Mouse (Mus musculus): Measurements from ENCODE around the gene Crx. TPM values are rescaled to one million over a fixed set of nuclear protein-coding genes. Genes with fewer than 3 reads are reported as not detected.
"Not testable (repeated sequence)": the region's sequence is repeated elsewhere in the genome, so short reads cannot be mapped to it uniquely, and the experiment has no call there.

Crx gene
- not detected in 2 replicates for polyA plus RNA-seq (2015; fragmentation: Nextera tagmentation; extraction: Ambion mirVana)

- Histone ChIP-seq H3K9ac (ENCODE audit: low read length) (no peak within 1 kb of the TSS), H3K9me3 (ENCODE audit: control insufficient read depth, low read length) (no peaks in the 10 kb centered on the region), H3K4me2 (ENCODE audit: low read depth, low read length) (no peak within 1 kb of the TSS), H3K4me3 (ENCODE audit: low read length) (no peak within 1 kb of the TSS), H3K4me1 (replicated peaks; ENCODE audit: control insufficient read depth, insufficient read depth, low read length) (no peaks in the 10 kb centered on the region), H3K27me3 (ENCODE audit: control insufficient read depth, insufficient read depth, low read depth, low read length) (no peaks in the 10 kb centered on the region), H3K27ac (ENCODE audit: low read length) (no peak within 1 kb of the TSS), H3K36me3 (ENCODE audit: control insufficient read depth, insufficient read depth, low read length) (no peaks in the 10 kb centered on the region)
- ATAC-seq (ENCODE audit: low read depth) = no peak
- 33% methylated on average over 4 of the region's 4 CpGs for WGBS
Measured at GRCm38 (mm10) chr7:15879756-15880155, at the start of gene Crx. Gene Crx (minus strand): TSS chr7:15879968.

GRCm38 (mm10) chr7:15922220-15922773 is 42.5 kb upstream of the Crx start, which contains the start of gene Selenow:
Gene Selenow (minus strand): TSS chr7:15922402.
- Histone ChIP-seq H3K36me3 (ENCODE audit: control insufficient read depth, insufficient read depth, low read length) (peaks cover 17% of the 10 kb centered on the region), H3K4me2 (ENCODE audit: low read depth, low read length) (peak within 1 kb of the TSS; percentile 84), H3K27ac (ENCODE audit: low read length) (peak within 1 kb of the TSS; percentile 81), H3K9ac (ENCODE audit: low read length) (peak within 1 kb of the TSS; percentile 86), H3K4me1 (replicated peaks; ENCODE audit: control insufficient read depth, insufficient read depth, low read length) (peaks cover 16% of the 10 kb centered on the region), H3K27me3 (ENCODE audit: control insufficient read depth, insufficient read depth, low read depth, low read length) (no peaks in the 10 kb centered on the region), H3K4me3 (ENCODE audit: low read length) (peak within 1 kb of the TSS; percentile 84), H3K9me3 (ENCODE audit: control insufficient read depth, low read length) (no peaks in the 10 kb centered on the region)
- under 1% methylated on average over 33 of the region's 33 CpGs for WGBS
- peak; percentile 98 for ATAC-seq (ENCODE audit: low read depth)

- Histone ChIP-seq H3K27ac (ENCODE audit: low read length) (peak overlapping the region; percentile 81), H3K9me3 (ENCODE audit: control insufficient read depth, low read length) (no peaks in the 10 kb centered on the region), H3K27me3 (ENCODE audit: control insufficient read depth, insufficient read depth, low read depth, low read length) (no peaks in the 10 kb centered on the region), H3K4me1 (replicated peaks; ENCODE audit: control insufficient read depth, insufficient read depth, low read length) (peaks cover 16% of the 10 kb centered on the region), H3K4me3 (ENCODE audit: low read length) (peak overlapping the region; percentile 84), H3K36me3 (ENCODE audit: control insufficient read depth, insufficient read depth, low read length) (peaks cover 22% of the 10 kb centered on the region), H3K9ac (ENCODE audit: low read length) (peak overlapping the region; percentile 86), H3K4me2 (ENCODE audit: low read depth, low read length) (peak overlapping the region; percentile 84)
- under 1% methylated on average over 10 of the region's 10 CpGs for WGBS
- ATAC-seq (ENCODE audit: low read depth) = peak; percentile 49
Measured at GRCm38 (mm10) chr7:15921796-15922195, 42.0 kb upstream of the Crx start.

- no peak overlapping the region for H3K27ac ChIP-seq (ENCODE audit: low read length)
- no peak for ATAC-seq (ENCODE audit: low read depth)
- H3K4me2 ChIP-seq (ENCODE audit: low read depth, low read length) = peak overlapping the region; percentile 84
Measured at GRCm38 (mm10) chr7:15920645-15921190, 41.0 kb upstream of the Crx start.

GRCm38 (mm10) chr7:15919947-15920346 is 40.2 kb upstream of the Crx start:
- Histone ChIP-seq H3K4me3 (ENCODE audit: low read length) (no peak overlapping the region), H3K27ac (ENCODE audit: low read length) (no peak overlapping the region), H3K36me3 (ENCODE audit: control insufficient read depth, insufficient read depth, low read length) (peaks cover 22% of the 10 kb centered on the region), H3K4me2 (ENCODE audit: low read depth, low read length) (no peak overlapping the region), H3K9ac (ENCODE audit: low read length) (no peak overlapping the region), H3K27me3 (ENCODE audit: control insufficient read depth, insufficient read depth, low read depth, low read length) (no peaks in the 10 kb centered on the region), H3K4me1 (replicated peaks; ENCODE audit: control insufficient read depth, insufficient read depth, low read length) (peaks cover 16% of the 10 kb centered on the region), H3K9me3 (ENCODE audit: control insufficient read depth, low read length) (no peaks in the 10 kb centered on the region)
- WGBS = 93% methylated on average over 9 of the region's 9 CpGs
- ATAC-seq (ENCODE audit: low read depth) = no peak

More at GRCm38 (mm10) chr7:15920645-15921190, 41.0 kb upstream of the Crx start:
- Histone ChIP-seq H3K36me3 (ENCODE audit: control insufficient read depth, insufficient read depth, low read length) (peaks cover 22% of the 10 kb centered on the region), H3K4me3 (ENCODE audit: low read length) (peak overlapping the region; percentile 84), H3K27me3 (ENCODE audit: control insufficient read depth, insufficient read depth, low read depth, low read length) (no peaks in the 10 kb centered on the region), H3K9me3 (ENCODE audit: control insufficient read depth, low read length) (no peaks in the 10 kb centered on the region), H3K4me1 (replicated peaks; ENCODE audit: control insufficient read depth, insufficient read depth, low read length) (peaks cover 16% of the 10 kb centered on the region), H3K9ac (ENCODE audit: low read length) (peak overlapping the region; percentile 86)
- 81% methylated on average over 6 of the region's 6 CpGs for WGBS

GRCm38 (mm10) chr7:15918371-15918770 is 38.6 kb upstream of the Crx start:
- no peak overlapping the region for H3K9ac ChIP-seq (ENCODE audit: low read length)
- H3K27me3 ChIP-seq (ENCODE audit: control insufficient read depth, insufficient read depth, low read depth, low read length) = no peaks in the 10 kb centered on the region
- H3K4me3 ChIP-seq (ENCODE audit: low read length) = no peak overlapping the region
- peaks cover 16% of the 10 kb centered on the region for H3K4me1 ChIP-seq (replicated peaks; ENCODE audit: control insufficient read depth, insufficient read depth, low read length)
- ATAC-seq (ENCODE audit: low read depth) = no peak
- H3K36me3 ChIP-seq (ENCODE audit: control insufficient read depth, insufficient read depth, low read length) = peaks cover 22% of the 10 kb centered on the region
- no peak overlapping the region for H3K4me2 ChIP-seq (ENCODE audit: low read depth, low read length)
- no peak overlapping the region for H3K27ac ChIP-seq (ENCODE audit: low read length)
- H3K9me3 ChIP-seq (ENCODE audit: control insufficient read depth, low read length) = no peaks in the 10 kb centered on the region

- Histone ChIP-seq H3K27me3 (ENCODE audit: control insufficient read depth, insufficient read depth, low read depth, low read length) (no peaks in the 10 kb centered on the region), H3K4me3 (ENCODE audit: low read length) (no peak overlapping the region), H3K4me2 (ENCODE audit: low read depth, low read length) (no peak overlapping the region), H3K9me3 (ENCODE audit: control insufficient read depth, low read length) (no peaks in the 10 kb centered on the region), H3K4me1 (replicated peaks; ENCODE audit: control insufficient read depth, insufficient read depth, low read length) (peaks cover 11% of the 10 kb centered on the region), H3K9ac (ENCODE audit: low read length) (no peak overlapping the region), H3K36me3 (ENCODE audit: control insufficient read depth, insufficient read depth, low read length) (peaks cover 22% of the 10 kb centered on the region), H3K27ac (ENCODE audit: low read length) (no peak overlapping the region)
- WGBS = 78% methylated on average over 4 of the region's 4 CpGs
- no peak for ATAC-seq (ENCODE audit: low read depth)
Measured at GRCm38 (mm10) chr7:15916996-15917395, 37.2 kb upstream of the Crx start.

GRCm38 (mm10) chr7:15916134-15916723 is 36.5 kb upstream of the Crx start:
- H3K4me1 ChIP-seq (replicated peaks; ENCODE audit: control insufficient read depth, insufficient read depth, low read length) = peaks cover 10% of the 10 kb centered on the region
- no peak overlapping the region for H3K4me2 ChIP-seq (ENCODE audit: low read depth, low read length)
- H3K4me3 ChIP-seq (ENCODE audit: low read length) = no peak overlapping the region
- no peak overlapping the region for H3K27ac ChIP-seq (ENCODE audit: low read length)
- no peaks in the 10 kb centered on the region for H3K9me3 ChIP-seq (ENCODE audit: control insufficient read depth, low read length)
- H3K9ac ChIP-seq (ENCODE audit: low read length) = no peak overlapping the region
- H3K27me3 ChIP-seq (ENCODE audit: control insufficient read depth, insufficient read depth, low read depth, low read length) = no peaks in the 10 kb centered on the region
- peaks cover 22% of the 10 kb centered on the region for H3K36me3 ChIP-seq (ENCODE audit: control insufficient read depth, insufficient read depth, low read length)
- WGBS = 74% methylated on average over 3 of the region's 3 CpGs
- no peak for ATAC-seq (ENCODE audit: low read depth)

- H3K9ac ChIP-seq (ENCODE audit: low read length); ATAC-seq (ENCODE audit: low read depth); H3K27ac ChIP-seq (ENCODE audit: low read length); H3K27me3 ChIP-seq (ENCODE audit: control insufficient read depth, insufficient read depth, low read depth, low read length); H3K4me1 ChIP-seq (replicated peaks; ENCODE audit: control insufficient read depth, insufficient read depth, low read length); H3K9me3 ChIP-seq (ENCODE audit: control insufficient read depth, low read length); H3K4me3 ChIP-seq (ENCODE audit: low read length); H3K4me2 ChIP-seq (ENCODE audit: low read depth, low read length): not testable (repeated sequence)
- WGBS = 82% methylated on average over 4 of the region's 4 CpGs
- peaks cover 22% of the 10 kb centered on the region for H3K36me3 ChIP-seq (ENCODE audit: control insufficient read depth, insufficient read depth, low read length)
Measured at GRCm38 (mm10) chr7:15915695-15916094, 35.9 kb upstream of the Crx start.
